Mouse (Mus musculus): ENCODE data around the gene Olfr323.

GRCm38 (mm10) chr11:58602800-58603560, 27.3 kb downstream of the Olfr323 start:
- TF ChIP-seq POLR2A (IDR thresholded peaks at IDR 0.05; ENCODE audit: control insufficient read depth, low read depth, low read length), result no peak
- TF ChIP-seq CTCF (IDR thresholded peaks at IDR 0.05; ENCODE audit: control insufficient read depth, insufficient read depth, insufficient replicate concordance, low read depth, low read length), result no peak
